Mouse (Mus musculus) forebrain, postnatal 0 days (tissue): ENCODE measurements at regions not wholly inside any gene's neighbourhood (a gene's known extent, or its start where the extent isn't known, plus 50 kb on each side); places are given as distances from the start of the nearest gene placed in this dataset.

Experiments used
- ATAC-seq: fragments of 200-750 bp; cut with Nextera tagmentation; 2 replicates; pipeline ENCODE4 v1.8.0; 2017; ENCODE audit warnings: mild to moderate bottlenecking, moderate library complexity
- DNase-seq: peaks from one replicate; pipeline ENCODE4 v3.0.0-alpha.2; 2015
- H3K27ac ChIP-seq: fragments of 300-500 bp; sonication (generic); 2 replicates; pipeline ENCODE4 v1.5.1; 2014; ENCODE audit warnings: low read depth, mild to moderate bottlenecking, antibody characterized with exemption, low read length, moderate library complexity, mixed read lengths
- H3K27me3 ChIP-seq: fragments of 300-500 bp; sonication (generic); 2 replicates; pipeline ENCODE4 v1.6.1; 2014; ENCODE audit warnings: mild to moderate bottlenecking, low read length, mixed read lengths; ENCODE audit not compliant: insufficient read depth
- H3K36me3 ChIP-seq: fragments of 300-500 bp; sonication (generic); 2 replicates; pipeline ENCODE4 v1.6.1; 2014; ENCODE audit warnings: mild to moderate bottlenecking, moderate library complexity; ENCODE audit not compliant: insufficient read depth
- H3K4me1 ChIP-seq: fragments of 300-500 bp; sonication (generic); 2 replicates; pipeline ENCODE4 v1.6.1; 2014; ENCODE audit warnings: antibody characterized with exemption; ENCODE audit not compliant: insufficient read depth
- H3K4me2 ChIP-seq: fragments of 300-500 bp; sonication (generic); 2 replicates; pipeline ENCODE4 v1.6.1; 2014; ENCODE audit warnings: low read depth, mild to moderate bottlenecking, moderate library complexity
- H3K4me3 ChIP-seq: fragments of 300-500 bp; sonication (generic); 2 replicates; pipeline ENCODE4 v1.5.1; 2014; ENCODE audit warnings: low read depth, low read length, mixed read lengths
- H3K9ac ChIP-seq: fragments of 300-500 bp; sonication (generic); 2 replicates; pipeline ENCODE4 v1.6.1; 2014; ENCODE audit warnings: mild to moderate bottlenecking
- H3K9me3 ChIP-seq: fragments of 300-500 bp; sonication (generic); 2 replicates; pipeline ENCODE4 v1.6.1; 2016; ENCODE audit warnings: low read length
- CTCF ChIP-seq: sonication (generic); IDR thresholded peaks from 2 replicates; pipeline ENCODE4 v1.5.1; 2016; ENCODE audit warnings: antibody characterized with exemption, control low read depth, low read depth
- WGBS: fragments of 180-500 bp; shearing (Covaris S2); extraction: QIAGEN DNeasy Blood & Tissue Kit; methylation state at CpG from one replicate; pipeline ENCODE4 v1.1.7; 2014; 5-methylcytosine and 5-hydroxymethylcytosine counted together

- no peak overlapping the region for H3K4me2 ChIP-seq
- H3K27ac ChIP-seq, result no peak overlapping the region
- no peaks in the 10 kb centered on the region for H3K27me3 ChIP-seq
- H3K36me3 ChIP-seq, result no peaks in the 10 kb centered on the region
- WGBS, result 50% methylated on average over 8 of the region's 8 CpGs
- no peaks in the 10 kb centered on the region for H3K9me3 ChIP-seq
- H3K9ac ChIP-seq, result no peak overlapping the region
- no peak for TF ChIP-seq CTCF
- DNase-seq (no peak), ATAC-seq (no peak)
- no peak overlapping the region for H3K4me3 ChIP-seq
- H3K4me1 ChIP-seq, result no peaks in the 10 kb centered on the region
Measured at GRCm38 (mm10) chr12:12993894-12994714, 52.4 kb upstream of the Mycn start.
